Mouse (Mus musculus): ENCODE measurements around the gene Map2k3. TPM values are rescaled to one million over a fixed set of nuclear protein-coding genes. Genes with fewer than 3 reads are reported as not detected.

Gene Map2k3
- polyA plus RNA-seq, 1 experiment from 2014 or later = 134 TPM

- WGBS (ENCODE audit: insufficient replicate concordance) = 71% methylated on average over 6 of the region's 6 CpGs
- Histone ChIP-seq H3K9me3 (replicated peaks; ENCODE audit: control insufficient read depth, low read length) (no peaks in the 10 kb centered on the region), H3K4me3 (ENCODE audit: low read depth, low read length) (no peak overlapping the region), H3K36me3 (ENCODE audit: control insufficient read depth, insufficient read depth) (peaks cover 10% of the 10 kb centered on the region), H3K4me1 (ENCODE audit: control insufficient read depth, low read depth, low read length) (no peaks in the 10 kb centered on the region), H3K27me3 (ENCODE audit: control insufficient read depth, insufficient read depth, low read depth, low read length) (no peaks in the 10 kb centered on the region), H3K27ac (ENCODE audit: low read length) (no peak overlapping the region), H3K9ac (ENCODE audit: low read depth, low read length) (no peak overlapping the region), H3K4me2 (ENCODE audit: low read depth, low read length) (no peak overlapping the region)
- no peak for ATAC-seq (ENCODE audit: low read depth)
These were observed 28.2 kb upstream of the Map2k3 start for GRCm38 (mm10) chr11:60903661-60904061.

DNA sequence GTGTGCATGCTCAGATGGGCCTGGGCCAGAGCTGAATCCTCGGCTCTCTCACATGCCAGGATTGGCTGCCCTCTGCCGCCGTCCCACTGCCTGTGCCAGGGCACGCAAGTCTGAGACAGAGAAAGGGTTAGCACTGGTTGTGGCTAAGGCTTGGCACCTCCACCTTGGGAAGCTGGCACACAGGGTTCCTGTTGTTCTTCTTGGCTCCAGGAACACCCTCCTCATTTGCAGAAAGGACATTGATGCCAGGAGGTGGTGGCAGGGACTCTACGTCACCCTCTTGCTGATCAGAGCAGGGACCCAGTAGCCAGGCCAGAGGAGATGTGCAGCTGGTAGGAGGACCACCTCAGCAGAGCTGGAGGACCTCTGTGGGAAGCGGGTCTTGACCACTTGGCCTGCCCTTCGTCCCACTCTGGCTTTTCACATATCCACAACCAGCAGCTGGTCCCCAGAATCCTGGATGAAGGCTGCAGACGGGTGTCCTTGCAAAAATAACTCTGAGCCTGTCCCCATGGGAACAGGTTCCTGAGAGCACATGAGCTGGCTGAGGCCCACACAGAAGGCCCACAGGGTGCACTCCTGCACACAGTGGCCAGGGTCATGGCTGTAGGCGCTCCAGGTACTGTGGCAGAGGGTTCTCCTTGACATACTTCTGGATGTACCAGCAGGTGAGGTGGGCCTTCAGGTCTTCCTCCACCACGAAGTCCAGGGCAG is 26.3 kb upstream of the Map2k3 start:
- H3K4me2 ChIP-seq (ENCODE audit: low read depth, low read length) = no peak overlapping the region
- H3K9ac ChIP-seq (ENCODE audit: low read depth, low read length) = no peak overlapping the region
- WGBS (ENCODE audit: insufficient replicate concordance) = 80% methylated on average over 10 of the region's 10 CpGs
- H3K4me1 ChIP-seq (ENCODE audit: control insufficient read depth, low read depth, low read length) = no peaks in the 10 kb centered on the region
- no peak overlapping the region for H3K27ac ChIP-seq (ENCODE audit: low read length)
- peaks cover 10% of the 10 kb centered on the region for H3K36me3 ChIP-seq (ENCODE audit: control insufficient read depth, insufficient read depth)
- no peaks in the 10 kb centered on the region for H3K9me3 ChIP-seq (replicated peaks; ENCODE audit: control insufficient read depth, low read length)
- ATAC-seq (ENCODE audit: low read depth) = no peak
- H3K4me3 ChIP-seq (ENCODE audit: low read depth, low read length) = no peak overlapping the region
- H3K27me3 ChIP-seq (ENCODE audit: control insufficient read depth, insufficient read depth, low read depth, low read length) = no peaks in the 10 kb centered on the region

DNA sequence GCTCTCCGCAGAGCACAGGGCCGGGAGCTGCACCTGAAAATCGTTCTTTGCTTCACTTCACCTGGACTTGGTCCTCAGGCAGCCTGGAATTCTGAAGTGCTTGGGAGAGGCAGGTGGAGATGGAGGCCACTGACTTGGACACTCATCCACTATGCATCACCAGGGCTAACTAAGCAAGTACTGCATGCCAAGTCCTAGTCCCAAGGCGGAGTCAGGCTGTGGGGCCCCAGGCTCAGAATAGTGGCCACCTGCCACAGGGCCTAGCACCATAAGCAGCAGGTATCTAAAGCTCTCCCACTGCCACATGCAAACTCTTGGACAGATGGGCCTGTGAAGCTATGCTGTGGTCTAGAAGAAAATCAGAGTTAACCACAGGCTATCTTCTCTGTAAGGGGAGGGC is 25.4 kb upstream of the Map2k3 start:
- H3K9me3 ChIP-seq (replicated peaks; ENCODE audit: control insufficient read depth, low read length) = no peaks in the 10 kb centered on the region
- no peak overlapping the region for H3K9ac ChIP-seq (ENCODE audit: low read depth, low read length)
- H3K4me1 ChIP-seq (ENCODE audit: control insufficient read depth, low read depth, low read length) = peaks cover under 1% of the 10 kb centered on the region; the same call in 1 of the 2 replicates
- no peak overlapping the region for H3K27ac ChIP-seq (ENCODE audit: low read length)
- no peak overlapping the region for H3K4me3 ChIP-seq (ENCODE audit: low read depth, low read length)
- 91% methylated on average over 4 of the region's 4 CpGs for WGBS (ENCODE audit: insufficient replicate concordance)
- H3K4me2 ChIP-seq (ENCODE audit: low read depth, low read length) = no peak overlapping the region
- peaks cover 10% of the 10 kb centered on the region for H3K36me3 ChIP-seq (ENCODE audit: control insufficient read depth, insufficient read depth)
- ATAC-seq (ENCODE audit: low read depth) = no peak
- no peaks in the 10 kb centered on the region for H3K27me3 ChIP-seq (ENCODE audit: control insufficient read depth, insufficient read depth, low read depth, low read length)

DNA sequence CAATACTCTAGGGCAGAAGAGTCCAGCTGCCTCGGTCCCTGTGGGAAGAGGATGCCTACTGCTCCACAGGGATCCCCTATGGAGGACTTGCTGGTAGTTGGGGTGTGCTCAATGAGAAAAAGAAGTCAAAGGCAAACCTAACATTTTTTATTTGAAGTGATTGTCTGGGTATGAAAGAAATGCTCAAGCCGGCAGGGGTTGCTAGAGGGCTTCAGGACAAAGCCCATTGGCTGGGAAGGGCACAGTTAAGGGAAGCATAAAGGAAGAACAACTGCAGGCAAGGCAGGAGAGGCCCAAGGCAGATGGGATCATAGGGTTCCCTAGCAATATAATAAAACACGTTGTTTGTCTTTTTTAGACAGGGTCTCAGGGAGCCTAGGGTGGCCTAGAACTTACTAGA is 23.8 kb upstream of the Map2k3 start:
- no peaks in the 10 kb centered on the region for H3K27me3 ChIP-seq (ENCODE audit: control insufficient read depth, insufficient read depth, low read depth, low read length)
- no peak overlapping the region for H3K27ac ChIP-seq (ENCODE audit: low read length)
- H3K9me3 ChIP-seq (replicated peaks; ENCODE audit: control insufficient read depth, low read length) = no peaks in the 10 kb centered on the region
- H3K4me3 ChIP-seq (ENCODE audit: low read depth, low read length) = no peak overlapping the region
- H3K36me3 ChIP-seq (ENCODE audit: control insufficient read depth, insufficient read depth) = peaks cover 10% of the 10 kb centered on the region
- WGBS (ENCODE audit: insufficient replicate concordance) = 66% methylated on average over 3 of the region's 3 CpGs
- H3K4me2 ChIP-seq (ENCODE audit: low read depth, low read length) = no peak overlapping the region
- H3K4me1 ChIP-seq (ENCODE audit: control insufficient read depth, low read depth, low read length) = peaks cover 14% of the 10 kb centered on the region
- no peak for ATAC-seq (ENCODE audit: low read depth)
- no peak overlapping the region for H3K9ac ChIP-seq (ENCODE audit: low read depth, low read length)

DNA sequence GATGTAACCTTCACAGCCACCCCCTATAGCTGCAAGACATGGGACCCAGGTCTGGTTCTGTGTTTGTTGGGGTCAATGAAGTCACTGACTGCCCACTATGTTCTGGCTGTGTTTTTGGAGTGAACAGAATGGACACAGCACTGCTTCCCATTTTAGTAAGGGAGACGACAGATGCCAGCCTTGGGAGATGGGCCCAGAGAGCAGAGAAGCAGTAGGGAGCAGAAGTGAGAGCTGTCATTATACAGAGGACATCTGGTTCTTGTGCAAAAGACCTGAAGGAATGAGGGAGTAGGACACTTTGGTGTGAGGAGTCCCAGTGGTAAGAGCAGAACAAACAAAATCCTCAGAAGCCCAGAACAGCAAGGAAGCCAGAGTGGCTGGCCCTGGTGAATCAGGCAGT is 22.2 kb upstream of the Map2k3 start:
- Histone ChIP-seq H3K27ac (ENCODE audit: low read length) (no peak overlapping the region), H3K36me3 (ENCODE audit: control insufficient read depth, insufficient read depth) (peaks cover 10% of the 10 kb centered on the region), H3K27me3 (ENCODE audit: control insufficient read depth, insufficient read depth, low read depth, low read length) (no peaks in the 10 kb centered on the region), H3K4me1 (ENCODE audit: control insufficient read depth, low read depth, low read length) (peaks cover 21% of the 10 kb centered on the region), H3K4me3 (ENCODE audit: low read depth, low read length) (no peak overlapping the region), H3K4me2 (ENCODE audit: low read depth, low read length) (no peak overlapping the region), H3K9me3 (replicated peaks; ENCODE audit: control insufficient read depth, low read length) (no peaks in the 10 kb centered on the region), H3K9ac (ENCODE audit: low read depth, low read length) (no peak overlapping the region)
- ATAC-seq (ENCODE audit: low read depth) = no peak
- 64% methylated on average over 1 of the region's 1 CpGs for WGBS (ENCODE audit: insufficient replicate concordance)

DNA sequence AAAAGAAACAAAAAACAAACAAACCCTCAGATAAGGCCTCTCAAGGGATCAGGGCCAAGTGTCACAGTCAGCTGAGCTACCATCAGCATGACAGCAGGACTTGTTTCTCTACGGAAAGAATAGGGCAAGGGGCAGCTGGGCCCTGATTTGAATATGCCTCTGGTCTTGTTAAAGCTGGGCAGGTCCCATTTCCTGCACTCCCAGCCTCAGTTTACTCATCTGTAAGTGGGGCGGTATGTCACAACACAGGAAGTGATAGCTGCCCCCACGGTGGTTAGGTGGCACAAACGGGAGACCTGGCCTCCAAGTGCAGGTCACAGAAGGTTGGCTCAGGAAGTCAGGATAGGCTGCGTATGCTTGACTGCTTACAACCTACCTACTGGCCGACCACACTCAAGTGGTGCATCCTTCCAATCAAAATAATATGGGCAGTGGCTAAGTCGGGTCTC is 19.3 kb upstream of the Map2k3 start:
- no peak for ATAC-seq (ENCODE audit: low read depth)
- no peaks in the 10 kb centered on the region for H3K9me3 ChIP-seq (replicated peaks; ENCODE audit: control insufficient read depth, low read length)
- peak overlapping the region; percentile 91 for H3K4me3 ChIP-seq (ENCODE audit: low read depth, low read length)
- no peaks in the 10 kb centered on the region for H3K27me3 ChIP-seq (ENCODE audit: control insufficient read depth, insufficient read depth, low read depth, low read length)
- WGBS (ENCODE audit: insufficient replicate concordance) = 23% methylated on average over 7 of the region's 7 CpGs
- H3K27ac ChIP-seq (ENCODE audit: low read length) = peak overlapping the region; percentile 86
- no peaks in the 10 kb centered on the region for H3K36me3 ChIP-seq (ENCODE audit: control insufficient read depth, insufficient read depth)
- H3K4me1 ChIP-seq (ENCODE audit: control insufficient read depth, low read depth, low read length) = peaks cover 31% of the 10 kb centered on the region
- peak overlapping the region; percentile 92 for H3K9ac ChIP-seq (ENCODE audit: low read depth, low read length)
- peak overlapping the region; percentile 71 for H3K4me2 ChIP-seq (ENCODE audit: low read depth, low read length)

DNA sequence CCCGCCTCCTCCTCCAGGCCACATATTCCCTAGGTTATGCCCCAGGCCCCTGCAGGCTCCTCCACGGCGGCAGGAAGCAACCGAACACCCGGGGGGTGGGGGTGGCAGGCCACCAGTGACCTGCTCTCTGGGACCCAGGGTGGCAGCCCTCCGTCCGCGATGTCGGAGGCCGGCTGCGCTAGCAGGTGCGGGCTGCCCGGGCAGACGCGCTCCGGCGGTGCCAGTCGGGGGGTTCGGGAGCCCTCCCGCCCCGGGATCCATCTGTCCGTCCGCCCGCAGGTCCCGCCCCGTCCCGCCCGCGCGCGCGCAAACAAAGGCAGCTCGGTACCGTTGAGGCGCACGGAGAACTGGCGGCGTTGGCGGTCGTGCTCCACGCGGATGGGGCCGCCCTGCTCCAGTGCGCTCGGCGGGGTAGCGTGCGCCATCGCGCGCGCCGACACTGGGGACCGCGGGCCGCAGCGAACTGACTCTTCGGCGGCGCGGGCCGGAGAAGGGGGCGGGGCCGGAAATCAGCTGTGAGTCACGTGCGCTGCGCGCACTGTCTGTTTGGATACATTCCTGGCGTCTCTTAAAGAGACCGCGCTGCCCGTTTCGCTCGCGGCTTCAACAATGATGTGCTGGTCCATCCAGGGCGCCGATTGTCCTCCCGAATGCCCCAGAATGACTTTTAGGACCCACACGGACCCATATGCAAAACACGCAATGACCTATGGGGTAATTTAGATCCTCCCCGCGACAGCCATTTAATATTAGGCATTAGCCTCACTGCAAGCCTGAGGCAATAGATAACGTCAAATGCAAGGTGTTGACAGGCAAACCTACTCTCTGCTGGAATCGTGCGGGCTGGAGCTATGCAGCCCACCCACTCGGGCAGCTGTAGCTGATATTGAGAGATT is 18.3 kb upstream of the Map2k3 start:
- no peaks in the 10 kb centered on the region for H3K9me3 ChIP-seq (replicated peaks; ENCODE audit: control insufficient read depth, low read length)
- H3K4me1 ChIP-seq (ENCODE audit: control insufficient read depth, low read depth, low read length) = peaks cover 31% of the 10 kb centered on the region
- H3K4me2 ChIP-seq (ENCODE audit: low read depth, low read length) = peak overlapping the region; percentile 71
- peak overlapping the region; percentile 86 for H3K27ac ChIP-seq (ENCODE audit: low read length)
- peak overlapping the region; percentile 92 for H3K9ac ChIP-seq (ENCODE audit: low read depth, low read length)
- ATAC-seq (ENCODE audit: low read depth) = peak; percentile 93
- H3K4me3 ChIP-seq (ENCODE audit: low read depth, low read length) = peak overlapping the region; percentile 91
- H3K36me3 ChIP-seq (ENCODE audit: control insufficient read depth, insufficient read depth) = no peaks in the 10 kb centered on the region
- WGBS (ENCODE audit: insufficient replicate concordance) = under 1% methylated on average over 74 of the region's 86 CpGs
- no peaks in the 10 kb centered on the region for H3K27me3 ChIP-seq (ENCODE audit: control insufficient read depth, insufficient read depth, low read depth, low read length)

DNA sequence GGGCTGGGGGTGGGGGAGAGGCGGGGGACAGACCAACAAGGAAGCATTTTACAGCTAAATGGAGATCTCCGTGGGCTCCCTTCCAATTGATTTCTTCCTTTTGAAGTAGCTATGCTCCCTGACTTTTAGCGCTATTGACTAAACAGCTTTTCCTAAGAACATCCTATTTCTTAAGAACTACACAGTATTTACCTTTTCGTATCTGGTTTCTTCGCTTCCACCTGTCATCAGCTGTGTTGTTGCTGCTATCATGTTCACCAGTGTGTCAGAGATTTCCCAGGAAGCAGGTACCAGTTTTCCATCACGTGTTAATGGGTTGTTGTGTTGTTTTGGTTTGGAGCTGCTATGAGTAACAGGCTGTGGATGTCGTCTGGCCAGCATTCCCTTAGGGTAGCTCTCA is 17.3 kb upstream of the Map2k3 start, which contains the start of gene Natd1:
Gene Natd1 (minus strand): TSS at position 260 of the 400 bp plus-strand sequence.
- Histone ChIP-seq H3K27me3 (ENCODE audit: control insufficient read depth, insufficient read depth, low read depth, low read length) (no peaks in the 10 kb centered on the region), H3K9me3 (replicated peaks; ENCODE audit: control insufficient read depth, low read length) (no peaks in the 10 kb centered on the region), H3K4me2 (ENCODE audit: low read depth, low read length) (peak within 1 kb of the TSS; percentile 71), H3K4me1 (ENCODE audit: control insufficient read depth, low read depth, low read length) (peaks cover 31% of the 10 kb centered on the region), H3K36me3 (ENCODE audit: control insufficient read depth, insufficient read depth) (no peaks in the 10 kb centered on the region), H3K9ac (ENCODE audit: low read depth, low read length) (peak within 1 kb of the TSS; percentile 92), H3K4me3 (ENCODE audit: low read depth, low read length) (peak within 1 kb of the TSS; percentile 91), H3K27ac (ENCODE audit: low read length) (peak within 1 kb of the TSS; percentile 86)
- 45% methylated on average over 7 of the region's 7 CpGs for WGBS (ENCODE audit: insufficient replicate concordance)
- ATAC-seq (ENCODE audit: low read depth) = no peak

GRCm38 (mm10) chr11:60915201-60915600 is 16.6 kb upstream of the Map2k3 start:
- no peaks in the 10 kb centered on the region for H3K27me3 ChIP-seq (ENCODE audit: control insufficient read depth, insufficient read depth, low read depth, low read length)
- H3K27ac ChIP-seq (ENCODE audit: low read length) = no peak overlapping the region
- WGBS (ENCODE audit: insufficient replicate concordance) = 64% methylated on average over 4 of the region's 4 CpGs
- peaks cover 37% of the 10 kb centered on the region for H3K4me1 ChIP-seq (ENCODE audit: control insufficient read depth, low read depth, low read length)
- no peaks in the 10 kb centered on the region for H3K9me3 ChIP-seq (replicated peaks; ENCODE audit: control insufficient read depth, low read length)
- no peak overlapping the region for H3K4me3 ChIP-seq (ENCODE audit: low read depth, low read length)
- ATAC-seq (ENCODE audit: low read depth) = no peak
- H3K4me2 ChIP-seq (ENCODE audit: low read depth, low read length) = no peak overlapping the region
- no peaks in the 10 kb centered on the region for H3K36me3 ChIP-seq (ENCODE audit: control insufficient read depth, insufficient read depth)
- no peak overlapping the region for H3K9ac ChIP-seq (ENCODE audit: low read depth, low read length)

Data from liver, embryonic 16.5 days (tissue).